Mouse (Mus musculus) myocyte (in vitro differentiated cells): ENCODE measurements at regions not wholly inside any gene's neighbourhood (a gene's known extent, or its start where the extent isn't known, plus 50 kb on each side); places are given as distances from the start of the nearest gene placed in this dataset.

ENCODE experiments used
- E2F4 ChIP-seq: IDR thresholded peaks from one replicate; pipeline ENCODE4 v1.6.1; 2011; ENCODE audit warnings: mild to moderate bottlenecking, control low read depth, moderate library complexity; ENCODE audit not compliant: insufficient read depth
- MAX ChIP-seq: IDR thresholded peaks from one replicate; pipeline ENCODE4 v1.6.1; 2011; ENCODE audit warnings: low read depth, mild to moderate bottlenecking, control low read depth
- MYOD1 ChIP-seq, 3 experiments: IDR thresholded peaks; one replicate each; pipeline ENCODE4 v1.6.1; 2011; ENCODE audit warnings: control low read depth in 2 of 3, low read depth in 2 of 3, mild to moderate bottlenecking in 2 of 3, moderate library complexity in 1 of 3; ENCODE audit not compliant: insufficient read length in 2 of 3, control insufficient read depth in 1 of 3
- POLR2A ChIP-seq: IDR thresholded peaks from one replicate; pipeline ENCODE4 v1.6.1; 2011; ENCODE audit warnings: low read depth, mild to moderate bottlenecking, control low read depth, moderate library complexity; ENCODE audit not compliant: insufficient read length
- TCF12 ChIP-seq: IDR thresholded peaks from one replicate; pipeline ENCODE4 v1.6.1; 2011; ENCODE audit warnings: mild to moderate bottlenecking, control low read depth; ENCODE audit not compliant: poor library complexity, insufficient read depth, severe bottlenecking

DNA sequence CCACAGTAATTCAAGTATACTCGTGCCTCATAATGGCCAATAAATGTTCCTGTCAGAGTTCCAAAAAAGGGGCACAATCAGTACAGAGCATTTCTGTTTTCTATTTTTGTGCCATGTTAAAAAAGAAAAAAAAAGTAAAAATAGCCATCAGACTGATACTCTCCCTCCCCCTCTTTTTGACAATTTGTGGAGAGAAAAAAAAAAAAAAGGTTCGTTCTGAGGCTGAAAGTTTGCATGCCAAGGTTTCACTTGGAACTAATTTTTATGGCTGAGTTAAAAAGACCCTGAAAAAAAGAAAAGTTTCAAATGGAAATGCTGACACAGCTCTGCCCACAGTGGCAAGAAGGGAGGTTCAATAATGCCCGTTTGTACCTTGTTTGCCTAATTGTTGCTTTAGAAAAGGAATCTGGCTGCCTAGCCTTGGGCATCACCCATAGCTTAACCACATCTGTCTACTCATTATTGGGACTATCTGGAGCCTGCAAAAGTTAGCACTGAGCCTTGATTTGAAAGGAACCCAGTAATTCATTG, 291.9 kb downstream of the Lmo4 start:
- TF ChIP-seq TCF12 (no peak), MYOD1 (IDR thresholded peaks at IDR 0.05; ENCODE audit: control insufficient read depth in 1 of 3, insufficient read length in 2 of 3, low read depth in 2 of 3) (no peak), POLR2A (no peak), E2F4 (no peak), MAX (no peak)
